Comparison of ENCODE assay signal across 24 mouse cellular contexts in genomic region chr3:89124241-89124640, GRCm38 (mm10). TPM values are rescaled to one million over a fixed set of nuclear protein-coding genes. Genes with fewer than 3 reads are reported as not detected.
DNase-seq lines count a peak whose midpoint lies in the region; ATAC-seq and TF ChIP-seq lines count a peak whose summit lies in the region.
"Had no signal": no experiment of that assay in that cellular context is flagged by ENCODE, and none has a peak within 500 bp of the region (broad histone marks: within the 10 kb centered on the region; RNA-seq: fewer than 3 reads in every experiment).

No protein-coding gene starts in this region.

- TF ChIP-seq CTCF in heart, adult 2 months (IDR thresholded peaks at IDR 0.05), result no peak
- no peak for TF ChIP-seq CTCF in lung, postnatal 0 days (IDR thresholded peaks at IDR 0.05)
- no peak for TF ChIP-seq CTCF in MEL (IDR thresholded peaks at IDR 0.05 in 2 of 3, conservative IDR thresholded peaks at IDR 0.05 in 1 of 3; ENCODE audit: control insufficient read depth in 1 of 3, insufficient read depth in 1 of 3, low read depth in 2 of 3, low read length in 3 of 3, poor library complexity in 1 of 3, severe bottlenecking in 1 of 3)

- H3K9me3 ChIP-seq in heart, embryonic 10.5 days, result no peaks in the 10 kb centered on the region
- no peaks in the 10 kb centered on the region for H3K9me3 ChIP-seq in lung, postnatal 0 days (ENCODE audit: low read length)
- H3K9me3 ChIP-seq in MEL (replicated peaks; ENCODE audit: insufficient read depth, low read length), result no peaks in the 10 kb centered on the region
- H3K9me3 ChIP-seq in hindbrain, embryonic 13.5 days, result no peaks in the 10 kb centered on the region
- H3K9me3 ChIP-seq: embryonic facial prominence, embryonic 13.5 days had no signal

- H3K27me3 ChIP-seq in heart, adult 2 months (ENCODE audit: control insufficient read depth, insufficient read depth, low read length), result no peaks in the 10 kb centered on the region
- H3K27me3 ChIP-seq in heart, embryonic 10.5 days (ENCODE audit: insufficient read depth, poor library complexity, severe bottlenecking), result no peaks in the 10 kb centered on the region
- H3K27me3 ChIP-seq in lung, postnatal 0 days (replicated peaks; ENCODE audit: insufficient read depth, low read length), result no peaks in the 10 kb centered on the region
- H3K27me3 ChIP-seq in MEL (ENCODE audit: control insufficient read depth in 1 of 2, insufficient read depth in 2 of 2, low read length in 2 of 2), result no peaks in the 10 kb centered on the region
- no peaks in the 10 kb centered on the region for H3K27me3 ChIP-seq in hindbrain, embryonic 13.5 days
- H3K27me3 ChIP-seq: embryonic facial prominence, embryonic 13.5 days had no signal

- H3K4me1 ChIP-seq in heart, adult 2 months (ENCODE audit: control insufficient read depth, insufficient read depth, low read length), result peaks cover 7% of the 10 kb centered on the region; the same call in 1 of the 2 replicates
- H3K4me1 ChIP-seq in heart, embryonic 10.5 days, result 0 out of 2 replicates have a peak, but pooled peaks cover 4% of the 10 kb centered on the region
- no peaks in the 10 kb centered on the region for H3K4me1 ChIP-seq in lung, postnatal 0 days (ENCODE audit: insufficient read depth, low read depth, low read length)
- peaks cover 12 to 22% of the 10 kb centered on the region in 2 experiments for H3K4me1 ChIP-seq in MEL (ENCODE audit: control insufficient read depth in 1 of 2, insufficient read depth in 2 of 2, low read length in 2 of 2)
- no peaks in the 10 kb centered on the region for H3K4me1 ChIP-seq in hindbrain, embryonic 13.5 days (replicated peaks)
- H3K4me1 ChIP-seq: embryonic facial prominence, embryonic 13.5 days had no signal

- TF ChIP-seq RAD21 in MEL (IDR thresholded peaks at IDR 0.05; ENCODE audit: low read depth, low read length), result no peak

- 0 out of 2 replicates have a peak, but pooled peaks have one; percentile 18 for TF ChIP-seq EP300 in heart, adult 2 months (IDR thresholded peaks at IDR 0.05; ENCODE audit: insufficient read depth, low read depth, low read length)
- peak; percentile 45 for TF ChIP-seq EP300 in lung, postnatal 0 days (IDR thresholded peaks at IDR 0.05)
- no peak for TF ChIP-seq EP300 in MEL (IDR thresholded peaks at IDR 0.05; ENCODE audit: low read depth in 1 of 2, low read length in 2 of 2)

- no peaks in the 10 kb centered on the region for H3K36me3 ChIP-seq in heart, adult 2 months (ENCODE audit: control insufficient read depth, insufficient read depth, low read length)
- no peaks in the 10 kb centered on the region for H3K36me3 ChIP-seq in heart, embryonic 10.5 days
- no peaks in the 10 kb centered on the region for H3K36me3 ChIP-seq in lung, postnatal 0 days (ENCODE audit: insufficient read depth, low read length)
- peaks cover 0 to 12% of the 10 kb centered on the region in 2 experiments; a peak in 2 of 4 replicates for H3K36me3 ChIP-seq in MEL (ENCODE audit: control insufficient read depth in 1 of 2, insufficient read depth in 2 of 2, low read length in 2 of 2)
- no peaks in the 10 kb centered on the region for H3K36me3 ChIP-seq in hindbrain, embryonic 13.5 days
- H3K36me3 ChIP-seq: embryonic facial prominence, embryonic 13.5 days had no signal

- 13% methylated on average over 3 of the region's 3 CpGs for WGBS in heart, adult 2 months
- WGBS in heart, embryonic 10.5 days, result 64% methylated on average over 3 of the region's 3 CpGs
- WGBS in lung, postnatal 0 days, result 48% methylated on average over 3 of the region's 3 CpGs
- 87% methylated on average over 3 of the region's 3 CpGs for WGBS in hindbrain, embryonic 13.5 days

- no peak overlapping the region for H3K9ac ChIP-seq in heart, adult 2 months (ENCODE audit: low read depth, low read length)
- no peak overlapping the region for H3K9ac ChIP-seq in lung, postnatal 0 days (replicated peaks; ENCODE audit: low read depth)
- H3K9ac ChIP-seq in MEL (ENCODE audit: control insufficient read depth, low read depth, low read length, poor library complexity, severe bottlenecking), result no peak overlapping the region
- H3K9ac ChIP-seq in hindbrain, embryonic 13.5 days, result no peak overlapping the region
- H3K9ac ChIP-seq: embryonic facial prominence, embryonic 13.5 days; forebrain, postnatal 0 days; liver, embryonic 14.5 days had no signal

- no peak for TF ChIP-seq POLR2A in heart, adult 2 months (IDR thresholded peaks at IDR 0.05; ENCODE audit: insufficient read depth, low read depth, low read length)
- no peak for TF ChIP-seq POLR2A in MEL (IDR thresholded peaks at IDR 0.05; ENCODE audit: control insufficient read depth in 1 of 2, insufficient read depth in 1 of 2, low read depth in 1 of 2, low read length in 2 of 2, poor library complexity in 1 of 2)

- H3K4me3 ChIP-seq in heart, adult 2 months, result no peak overlapping the region
- no peak overlapping the region for H3K4me3 ChIP-seq in heart, embryonic 10.5 days
- no peak overlapping the region for H3K4me3 ChIP-seq in lung, postnatal 0 days (ENCODE audit: low read depth, low read length)
- no peak overlapping the region for H3K4me3 ChIP-seq in MEL (ENCODE audit: control insufficient read depth in 1 of 2, insufficient read depth in 1 of 2, low read depth in 2 of 2, low read length in 2 of 2)
- no peak overlapping the region for H3K4me3 ChIP-seq in hindbrain, embryonic 13.5 days
- H3K4me3 ChIP-seq: embryonic facial prominence, embryonic 13.5 days had no signal

- H3K79me2 ChIP-seq in heart, adult 2 months (replicated peaks; ENCODE audit: control insufficient read depth, insufficient read depth, low read length), result no peaks in the 10 kb centered on the region
- no peaks in the 10 kb centered on the region for H3K79me2 ChIP-seq in MEL (ENCODE audit: control insufficient read depth, insufficient read depth, low read length, poor library complexity)

- intact Hi-C loops in heart, adult 2 months (cut with DNase I), result no loop called here

- DNase-seq in heart, adult 2 months, result peak in 1 of 2 experiments; percentile 32
- DNase-seq in heart, embryonic 10.5 days (ENCODE audit: low spot score), result no peak
- peak; percentile 22 for DNase-seq in lung, postnatal 0 days (ENCODE audit: low spot score)
- DNase-seq in lung, postnatal 36 days, result no peak
- peak; percentile 54 for DNase-seq in MEL (ENCODE audit: low read depth, low spot score)
- DNase-seq in adrenal gland, postnatal 25 days, result peak; percentile 70
- DNase-seq: cerebellum, adult 9-11 months; forebrain, postnatal 0 days; gastrocnemius, postnatal 36 days; thymus, postnatal 4 days had no signal

- ATAC-seq in lung, postnatal 0 days, result no peak
- no peak for ATAC-seq in cerebellum, adult (ENCODE audit: insufficient number of reproducible peaks, low FRiP score, low TSS enrichment)
- no peak for ATAC-seq in hindbrain, embryonic 13.5 days (ENCODE audit: low FRiP score)
- ATAC-seq: forebrain, postnatal 0 days; hindbrain, embryonic 16.5 days; intestine, embryonic 16.5 days had no signal

- H3K27ac ChIP-seq in heart, adult 2 months, result no peak overlapping the region
- H3K27ac ChIP-seq in heart, embryonic 10.5 days, result no peak overlapping the region
- H3K27ac ChIP-seq in lung, postnatal 0 days (ENCODE audit: low read length), result 0 out of 2 replicates have a peak overlapping the region, but pooled peaks have one; percentile 4
- H3K27ac ChIP-seq in MEL (ENCODE audit: control insufficient read depth, low read depth, low read length), result no peak overlapping the region
- no peak overlapping the region for H3K27ac ChIP-seq in hindbrain, embryonic 13.5 days
- H3K27ac ChIP-seq: embryonic facial prominence, embryonic 13.5 days; liver, embryonic 14.5 days; macrophage had no signal

- no peak overlapping the region for H3K4me2 ChIP-seq in lung, postnatal 0 days (replicated peaks; ENCODE audit: low read depth, low read length)
- no peak overlapping the region for H3K4me2 ChIP-seq in hindbrain, embryonic 13.5 days
- H3K4me2 ChIP-seq: embryonic facial prominence, embryonic 13.5 days; midbrain, embryonic 11.5 days had no signal

RNA-seq across cellular contexts. Expression of gene Pklr, which starts 11.7 kb away (rescaled TPM):
- not detected for total RNA-seq in heart, adult 2 months (2021)
- 0.06 TPM in 1 of 2 replicates, not detected in the other for polyA plus RNA-seq in heart, adult 2 months (2012; rRNA removed)
- 12.4 and 14.7 TPM in 2 replicates for polyA plus RNA-seq in heart, embryonic 10.5 days (2016; fragmentation: Nextera tagmentation; extraction: Ambion mirVana)
- 0.14 and 0.32 TPM in 2 replicates for polyA plus RNA-seq in lung, postnatal 0 days (2015; fragmentation: Nextera tagmentation; extraction: Ambion mirVana)
- total RNA-seq in MEL (2012; rRNA removed), result 41.1 and 53.2 TPM in 2 replicates
- 100 to 1,000 TPM; 133 to 185 TPM for polyA plus RNA-seq in MEL (2012; ENCODE audit: insufficient read depth in 1 of 2, insufficient read length in 2 of 2, low read depth in 1 of 2, low replicate concordance in 2 of 2, missing spikeins in 1 of 2)
- 1.6 TPM in 1 of 2 replicates, not detected in the other for total RNA-seq in adrenal gland, postnatal 25 days (2021)
- polyA plus RNA-seq in hindbrain, embryonic 13.5 days (2015; fragmentation: Nextera tagmentation; extraction: Ambion mirVana), result 0.30 TPM in 1 of 2 replicates, not detected in the other
- total RNA-seq: gastrocnemius, postnatal 36 days; left cerebral cortex, postnatal 25 days; monocyte, adult 5-6 weeks had no signal
- polyA plus RNA-seq: C2C12; embryonic facial prominence, embryonic 13.5 days; macrophage; testis, adult 2 months had no signal

RNA-seq across cellular contexts. Expression of gene Fdps, which starts 22.5 kb away (rescaled TPM):
- total RNA-seq in heart, adult 2 months (2021), result 10 to 100 TPM; 20.8 to 21.1 TPM
- polyA plus RNA-seq in heart, adult 2 months (2012; rRNA removed), result 22.5 and 29.6 TPM in 2 replicates
- polyA plus RNA-seq in heart, embryonic 10.5 days (2016; fragmentation: Nextera tagmentation; extraction: Ambion mirVana), result 220 and 253 TPM in 2 replicates
- 185 and 199 TPM in 2 replicates for polyA plus RNA-seq in lung, postnatal 0 days (2015; fragmentation: Nextera tagmentation; extraction: Ambion mirVana)
- total RNA-seq in MEL (2012; rRNA removed), result 239 and 267 TPM in 2 replicates
- 100 to 1,000 TPM in 1 of 2 experiments, not detected in 1; 226 TPM for polyA plus RNA-seq in MEL (2012; ENCODE audit: insufficient read depth in 1 of 2, insufficient read length in 2 of 2, low read depth in 1 of 2, low replicate concordance in 2 of 2, missing spikeins in 1 of 2)
- 830 and 852 TPM in 2 replicates for total RNA-seq in adrenal gland, postnatal 25 days (2021)
- 312 and 322 TPM in 2 replicates for polyA plus RNA-seq in hindbrain, embryonic 13.5 days (2015; fragmentation: Nextera tagmentation; extraction: Ambion mirVana)

RNA-seq across cellular contexts. Expression of gene Gm43738, which starts 23.3 kb away (rescaled TPM):
- not detected for total RNA-seq in heart, adult 2 months (2021)
- polyA plus RNA-seq in heart, adult 2 months (2012; rRNA removed), result not detected in 2 replicates
- polyA plus RNA-seq in heart, embryonic 10.5 days (2016; fragmentation: Nextera tagmentation; extraction: Ambion mirVana), result not detected in 2 replicates
- not detected in 2 replicates for polyA plus RNA-seq in lung, postnatal 0 days (2015; fragmentation: Nextera tagmentation; extraction: Ambion mirVana)
- not detected in 2 replicates for total RNA-seq in MEL (2012; rRNA removed)
- not detected for polyA plus RNA-seq in MEL (2012; ENCODE audit: insufficient read depth in 1 of 2, insufficient read length in 2 of 2, low read depth in 1 of 2, low replicate concordance in 2 of 2, missing spikeins in 1 of 2)
- 0.39 TPM in 1 of 2 replicates, not detected in the other for total RNA-seq in adrenal gland, postnatal 25 days (2021)
- not detected in 2 replicates for polyA plus RNA-seq in hindbrain, embryonic 13.5 days (2015; fragmentation: Nextera tagmentation; extraction: Ambion mirVana)
- total RNA-seq: forebrain, postnatal 0 days; gastrocnemius, postnatal 36 days; left cerebral cortex, postnatal 25 days; monocyte, adult 5-6 weeks had no signal
- polyA plus RNA-seq: embryonic facial prominence, embryonic 13.5 days; forebrain, postnatal 0 days; heart, embryonic 16.5 days; hindbrain, embryonic 16.5 days; intestine, embryonic 16.5 days; macrophage; midbrain, embryonic 11.5 days; neural tube, embryonic 11.5 days; testis, adult 2 months had no signal

RNA-seq across cellular contexts. Expression of gene Rusc1, which starts 31.1 kb away (rescaled TPM):
- 10 to 100 TPM; 26.4 to 30.9 TPM for total RNA-seq in heart, adult 2 months (2021)
- 38.8 and 50.4 TPM in 2 replicates for polyA plus RNA-seq in heart, adult 2 months (2012; rRNA removed)
- 10.1 and 11.6 TPM in 2 replicates for polyA plus RNA-seq in heart, embryonic 10.5 days (2016; fragmentation: Nextera tagmentation; extraction: Ambion mirVana)
- 16.0 and 17.9 TPM in 2 replicates for polyA plus RNA-seq in lung, postnatal 0 days (2015; fragmentation: Nextera tagmentation; extraction: Ambion mirVana)
- 32.2 and 40.8 TPM in 2 replicates for total RNA-seq in MEL (2012; rRNA removed)
- 10 to 100 TPM in 1 of 2 experiments, not detected in 1; 58.9 TPM for polyA plus RNA-seq in MEL (2012; ENCODE audit: insufficient read depth in 1 of 2, insufficient read length in 2 of 2, low read depth in 1 of 2, low replicate concordance in 2 of 2, missing spikeins in 1 of 2)
- total RNA-seq in adrenal gland, postnatal 25 days (2021), result 21.6 and 30.2 TPM in 2 replicates
- 74.5 and 76.0 TPM in 2 replicates for polyA plus RNA-seq in hindbrain, embryonic 13.5 days (2015; fragmentation: Nextera tagmentation; extraction: Ambion mirVana)

RNA-seq across cellular contexts. Expression of gene Hcn3, which starts 35.8 kb away (rescaled TPM):
- under 1 TPM in 1 of 2 experiments, not detected in 1; 0.25 TPM for total RNA-seq in heart, adult 2 months (2021)
- 0.26 and 0.29 TPM in 2 replicates for polyA plus RNA-seq in heart, adult 2 months (2012; rRNA removed)
- polyA plus RNA-seq in heart, embryonic 10.5 days (2016; fragmentation: Nextera tagmentation; extraction: Ambion mirVana), result 0.77 and 0.85 TPM in 2 replicates
- polyA plus RNA-seq in lung, postnatal 0 days (2015; fragmentation: Nextera tagmentation; extraction: Ambion mirVana), result 0.19 and 0.31 TPM in 2 replicates
- total RNA-seq in MEL (2012; rRNA removed), result 4.0 TPM in 2 replicates
- polyA plus RNA-seq in MEL (2012; ENCODE audit: insufficient read depth in 1 of 2, insufficient read length in 2 of 2, low read depth in 1 of 2, low replicate concordance in 2 of 2, missing spikeins in 1 of 2), result 1 to 10 TPM in 1 of 2 experiments, not detected in 1; 7.4 TPM
- total RNA-seq in adrenal gland, postnatal 25 days (2021), result 9.3 and 17.7 TPM in 2 replicates
- 33.5 and 35.1 TPM in 2 replicates for polyA plus RNA-seq in hindbrain, embryonic 13.5 days (2015; fragmentation: Nextera tagmentation; extraction: Ambion mirVana)
- total RNA-seq: monocyte, adult 5-6 weeks had no signal

Comparison
In these comparisons a context has a peak if more than half of its experiments do, and no peak if none do; other contexts are left out.
1. DNase-seq: peak in lung, postnatal 0 days (single experiment), MEL (single experiment) and adrenal gland, postnatal 25 days (single experiment); none in heart, embryonic 10.5 days (single experiment) and lung, postnatal 36 days (single experiment).
2. RNA of gene Pklr, which starts 11.7 kb away (polyA plus RNA-seq): 133 to 185 TPM in MEL and 12.4 to 14.7 TPM in heart, embryonic 10.5 days; 0.30 TPM in hindbrain, embryonic 13.5 days, 0.14 to 0.32 TPM in lung, postnatal 0 days and 0.06 TPM in heart, adult 2 months; every median in the first group is over 10 times any median in the second.